Mouse (Mus musculus) right cerebral cortex, adult 2 months (tissue): ENCODE measurements around the gene Spem2.
"Not testable (repeated sequence)": the region's sequence is repeated elsewhere in the genome, so short reads cannot be mapped to it uniquely, and the experiment has no call there.

Source experiments
- DNase-seq, 2 experiments: peaks; one replicate each; pipeline ENCODE4 v3.0.0; 2021 to 2022; ENCODE audit warnings: low spot score in 2 of 2

Spem2 gene

DNA sequence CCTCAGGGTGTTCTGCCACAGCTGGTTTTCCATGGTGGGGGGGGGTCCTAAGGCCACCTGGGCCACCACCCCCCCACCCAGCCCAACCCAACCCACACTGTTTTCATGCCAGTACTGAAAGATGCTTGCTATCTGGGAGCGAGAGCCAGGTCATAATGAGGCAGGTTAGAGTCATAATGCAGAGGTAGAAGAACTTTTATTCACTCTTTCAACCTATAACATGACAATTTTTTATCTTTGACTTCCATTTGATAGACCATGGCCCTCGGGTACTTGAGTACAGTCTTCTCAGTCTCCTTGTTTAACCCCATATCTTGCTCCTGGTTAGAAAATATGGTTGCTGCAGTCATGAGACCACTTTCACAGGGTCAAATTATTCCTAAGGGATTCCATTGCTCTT lies at the start of gene Spem2:
Spem2 (minus strand) TSS at position 101 of the 400 bp plus-strand sequence.
- no peak for DNase-seq

GRCm38 (mm10) chr11:69867335-69867734 lies 49.1 kb upstream of the Spem2 start:
- DNase-seq, result no peak

DNA sequence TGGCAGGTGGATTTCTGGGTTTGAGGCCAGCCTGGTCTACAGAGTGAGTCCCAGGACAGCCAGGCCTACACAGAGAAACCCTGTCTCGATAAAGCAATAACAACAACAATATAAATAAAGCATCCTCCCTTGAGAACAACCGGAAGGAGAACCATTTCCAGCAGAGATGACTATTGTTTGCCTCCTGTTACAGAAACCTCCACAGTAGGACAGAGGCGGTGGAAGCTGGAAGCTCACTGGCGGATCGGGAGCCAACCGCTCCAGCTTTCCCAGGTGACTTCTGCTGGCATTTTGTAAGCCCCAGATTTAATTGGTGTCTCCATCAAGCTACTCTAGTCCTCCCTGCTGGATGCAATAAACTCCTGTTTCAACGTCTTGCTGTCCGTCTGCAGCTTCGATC lies 47.3 kb upstream of the Spem2 start:
- DNase-seq, result no peak

GRCm38 (mm10) chr11:69864138-69864860 lies 46.0 kb upstream of the Spem2 start:
- DNase-seq, result no peak

DNA sequence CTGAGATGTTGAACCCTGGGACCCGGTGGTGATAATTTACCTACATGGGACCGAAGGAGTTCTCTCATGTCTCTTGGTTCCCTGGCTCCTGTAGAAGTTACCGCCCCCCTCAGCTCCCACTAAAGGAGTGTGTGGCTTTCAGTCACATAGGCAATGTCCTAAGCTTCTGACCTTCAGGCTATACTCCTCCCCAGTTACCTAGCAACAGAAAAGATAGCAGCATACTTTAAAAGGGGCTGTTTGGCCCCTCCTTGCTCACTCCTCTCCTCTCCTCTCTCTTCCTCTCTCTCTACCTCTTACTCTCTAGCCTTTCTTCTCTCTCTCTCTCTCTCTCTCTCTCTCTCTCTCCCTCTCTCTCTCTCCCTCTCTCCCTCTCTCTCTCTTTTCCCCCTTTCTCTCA lies 45.5 kb upstream of the Spem2 start:
- DNase-seq, result not testable (repeated sequence)

DNA sequence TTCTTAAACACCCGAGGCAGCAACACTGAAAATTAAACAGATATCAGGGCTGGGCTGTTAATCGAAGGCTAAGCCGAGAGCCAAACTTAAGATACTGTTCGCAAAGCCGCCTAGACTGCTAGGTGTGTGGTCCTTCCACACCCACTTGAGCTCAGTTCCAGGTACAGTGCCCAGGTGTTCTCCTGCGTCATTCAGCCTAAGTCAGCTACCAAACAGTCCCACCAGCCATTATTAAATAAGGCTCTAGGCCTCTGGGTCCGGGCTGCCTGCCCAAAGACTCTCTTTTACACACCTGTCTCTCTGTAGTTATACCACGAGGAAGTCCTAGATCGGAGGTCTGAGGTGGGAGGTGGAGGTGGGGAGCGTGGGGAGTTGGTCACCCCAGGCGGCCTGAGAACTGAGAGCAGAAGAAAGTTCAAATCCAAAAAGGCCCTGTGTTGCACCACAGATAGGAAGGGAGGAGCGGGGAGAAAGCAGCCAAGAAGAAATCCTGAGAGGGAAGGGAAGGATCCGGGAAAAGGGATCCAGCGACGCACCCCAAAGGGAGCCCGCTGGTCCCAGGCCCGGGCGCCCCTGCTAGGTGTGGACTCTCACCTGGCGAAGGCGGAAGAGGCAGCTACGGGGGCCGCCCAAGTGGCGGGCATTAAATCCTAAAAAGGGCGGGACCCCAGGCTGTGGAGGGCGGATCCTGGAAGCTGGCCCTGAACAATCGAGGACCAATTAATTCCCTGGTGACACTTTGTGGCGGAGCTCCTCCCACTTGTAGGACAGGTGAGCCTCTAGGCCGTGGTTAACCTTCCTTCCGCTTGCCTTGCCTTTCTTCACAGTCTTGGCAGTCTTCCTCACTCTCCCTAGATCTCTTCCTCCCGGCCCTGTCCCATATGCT lies 40.1 kb upstream of the Spem2 start, which contains the start of gene Tnk1:
Tnk1 (minus strand) TSS at position 618 of the 886 bp plus-strand sequence.
- DNase-seq, result no peak

GRCm38 (mm10) chr11:69855347-69855746 lies 37.1 kb upstream of the Spem2 start:
- no peak for DNase-seq

DNA sequence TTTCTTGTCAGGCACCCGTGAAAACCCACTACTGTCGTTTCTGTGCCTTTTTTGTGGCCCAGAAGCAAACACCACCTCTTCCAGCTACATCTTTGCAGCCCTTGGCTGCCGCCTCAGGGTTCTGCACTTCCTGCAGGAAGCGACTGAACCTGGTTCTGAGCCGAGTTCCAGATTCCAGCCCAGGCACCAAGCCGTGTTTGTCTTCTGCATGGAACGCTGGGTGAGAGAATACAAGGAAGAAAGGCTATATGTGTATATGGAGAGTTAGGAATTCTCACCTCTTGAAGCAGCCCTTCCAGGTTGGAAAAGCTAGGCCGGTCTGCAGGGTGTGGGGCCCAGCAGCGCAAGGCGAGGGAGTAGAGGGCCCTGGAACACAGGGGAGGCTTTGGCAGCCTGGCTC lies 36.4 kb upstream of the Spem2 start:
- no peak for DNase-seq

DNA sequence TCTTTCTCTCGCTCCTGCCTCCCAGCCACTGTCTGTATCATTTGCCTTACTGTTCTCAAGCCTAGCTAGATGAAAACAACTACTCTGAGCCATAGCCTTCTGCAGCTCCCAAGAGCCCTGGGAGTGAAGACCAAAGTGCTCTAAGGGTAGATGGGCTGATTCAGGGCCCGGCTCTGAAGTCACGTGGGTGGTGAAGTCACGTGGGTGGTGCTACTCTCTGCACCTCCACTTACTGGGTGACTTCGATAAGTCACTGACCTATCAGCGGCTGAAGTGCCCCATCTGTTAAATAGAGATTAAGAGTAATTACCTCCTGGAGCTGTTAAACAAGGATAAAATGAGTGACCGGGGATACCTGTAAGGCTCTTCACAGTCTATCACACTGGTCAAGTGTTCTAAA lies 35.7 kb upstream of the Spem2 start:
- DNase-seq, result no peak

DNA sequence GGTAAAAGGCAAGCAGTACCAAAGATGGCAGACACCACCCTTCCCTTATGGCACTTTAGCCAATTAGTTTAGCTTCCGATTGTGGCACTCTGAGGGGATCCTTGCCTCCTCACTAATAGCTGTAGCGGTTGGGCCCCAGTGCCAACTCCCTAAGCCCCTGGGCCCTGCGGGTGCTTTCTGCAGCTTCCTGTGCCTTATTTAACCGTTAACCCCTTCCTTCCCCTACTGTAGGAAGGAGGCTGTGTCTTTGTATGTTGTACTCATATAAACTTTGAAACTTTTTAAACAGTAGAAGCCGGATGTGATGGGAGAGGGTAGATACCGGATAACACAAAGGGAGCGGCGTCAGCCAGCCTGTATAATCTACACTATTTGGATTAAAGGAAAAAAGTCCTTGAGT lies 32.5 kb upstream of the Spem2 start:
- DNase-seq, result no peak

DNA sequence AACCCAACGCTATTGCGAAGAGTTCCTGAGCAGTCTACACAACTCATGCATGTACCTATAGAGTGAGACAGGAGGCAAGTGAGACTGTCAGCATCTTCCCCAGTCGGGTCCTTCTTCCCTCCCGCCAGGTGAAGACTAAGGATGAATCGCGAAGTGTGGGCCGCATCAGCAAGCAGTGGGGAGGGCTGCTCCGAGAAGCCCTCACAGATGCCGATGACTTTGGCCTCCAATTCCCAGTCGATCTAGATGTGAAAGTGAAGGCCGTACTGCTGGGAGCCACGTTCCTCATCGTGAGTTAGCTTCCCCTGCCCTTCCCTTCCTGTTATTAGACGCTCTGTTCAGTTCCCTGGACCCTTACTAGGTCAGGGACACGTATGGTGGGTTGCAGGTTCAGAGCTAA lies 31.6 kb upstream of the Spem2 start:
- no peak for DNase-seq

DNA sequence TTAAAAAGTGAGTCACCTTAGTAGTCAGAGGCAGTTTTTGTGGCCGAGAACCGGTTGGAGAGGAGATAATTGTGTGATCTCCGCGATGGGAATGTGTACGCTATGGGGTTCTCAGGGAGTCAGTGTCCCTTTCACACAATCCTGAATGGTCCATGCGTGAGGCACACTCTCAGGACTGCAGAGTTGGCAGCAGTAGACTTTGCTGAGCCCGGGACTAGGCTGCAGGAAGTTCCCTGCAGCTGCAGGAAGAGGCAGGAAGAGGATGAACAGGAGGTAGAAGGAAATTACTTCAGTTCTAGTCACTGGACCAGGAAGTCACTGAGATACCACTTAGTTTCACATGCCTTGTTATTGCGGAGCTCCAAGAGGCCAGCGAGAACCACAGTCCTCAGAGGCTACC lies 30.9 kb upstream of the Spem2 start:
- no peak for DNase-seq

- DNase-seq, result no peak
Observed at GRCm38 (mm10) chr11:69848021-69848420, 29.8 kb upstream of the Spem2 start.

- no peak for DNase-seq
Observed at GRCm38 (mm10) chr11:69846738-69847688, 28.7 kb upstream of the Spem2 start.

DNA sequence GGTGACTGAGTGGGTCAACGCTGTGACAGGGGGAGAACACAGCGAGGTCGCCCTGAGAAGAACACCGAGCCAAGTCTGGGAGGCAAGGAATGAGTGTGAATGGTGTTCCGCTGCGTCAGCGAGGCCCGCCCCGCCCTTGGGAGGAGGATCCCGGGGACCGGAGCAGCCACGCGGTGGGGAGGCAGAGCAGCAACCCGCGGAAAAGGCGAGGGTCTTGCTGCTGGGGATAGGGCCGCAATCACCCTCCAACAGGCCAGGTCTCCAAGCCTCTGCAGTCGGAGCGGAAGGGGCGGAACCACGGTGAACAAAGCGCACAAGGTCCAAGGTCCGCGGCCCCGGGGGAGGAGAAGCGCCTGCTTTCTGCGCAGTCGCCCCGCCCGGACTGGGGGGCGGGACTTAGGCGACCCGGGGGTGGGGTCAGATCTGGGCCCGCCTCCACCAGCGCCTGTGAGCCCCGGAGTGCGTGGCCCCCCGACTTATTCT lies 28.0 kb upstream of the Spem2 start, which contains the start of gene Plscr3:
Plscr3 (plus strand) TSS at position 179 of the 483 bp plus-strand sequence.
- peak; percentile 80 to 90 for DNase-seq

DNA sequence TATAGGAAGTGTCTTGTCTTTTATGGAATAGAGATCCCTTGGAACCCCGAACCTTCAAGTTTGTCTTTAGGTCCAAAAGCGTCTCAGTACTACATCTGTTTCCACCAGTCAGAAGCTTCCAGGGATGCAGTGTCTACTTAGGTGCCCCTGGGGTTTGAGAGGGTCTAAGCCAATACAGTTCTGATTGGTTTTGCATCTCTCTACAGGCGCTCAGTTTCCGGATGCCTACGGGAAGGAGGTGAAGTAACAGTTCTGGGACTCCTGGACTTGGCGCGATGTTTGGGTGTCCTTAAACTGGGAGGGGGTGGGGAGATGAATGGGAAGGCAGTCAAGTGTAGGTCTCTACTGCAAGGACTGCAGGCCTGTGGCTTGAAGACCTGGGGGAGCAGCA lies 20.4 kb upstream of the Spem2 start:
- DNase-seq, result no peak

DNA sequence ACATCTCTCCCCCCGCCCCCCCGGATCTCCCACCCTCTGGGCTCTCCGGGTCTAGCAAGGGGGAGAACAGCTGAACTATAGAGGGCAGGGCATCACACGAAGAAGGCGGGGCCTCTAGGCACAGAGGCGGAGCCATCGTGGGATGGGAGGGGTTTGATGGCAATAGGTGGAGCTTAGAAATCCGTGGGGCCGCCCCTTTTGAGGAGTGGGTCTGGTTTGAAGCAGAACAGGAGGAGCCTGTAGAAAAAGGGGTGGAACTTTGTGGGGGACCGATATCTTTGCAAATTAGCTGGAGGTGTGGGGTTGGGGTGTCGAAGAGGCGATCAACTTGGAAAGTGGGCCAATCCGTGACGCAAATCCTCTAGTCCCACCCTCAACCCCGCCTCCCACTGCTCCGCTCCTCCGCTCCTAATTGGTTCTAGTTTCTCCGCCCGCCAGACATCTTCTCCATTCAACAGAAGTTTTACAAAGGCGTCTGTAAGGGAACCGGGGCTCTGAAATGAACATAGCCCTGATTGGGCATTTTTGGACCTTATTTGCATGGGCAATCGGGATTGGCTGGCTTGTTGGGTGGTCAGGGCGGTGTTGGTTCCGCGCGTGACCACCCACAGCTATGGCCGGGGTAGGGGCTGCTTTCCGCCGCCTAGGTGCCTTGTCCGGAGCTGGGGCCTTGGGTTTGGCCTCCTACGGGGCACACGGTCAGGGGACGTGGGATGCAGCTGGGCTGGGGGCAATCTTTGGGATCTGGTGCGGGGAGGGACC lies 19.9 kb upstream of the Spem2 start, which contains the start of gene Tmem256:
Tmem256 (plus strand) TSS at position 563 of the 762 bp plus-strand sequence.
- peak; percentile 96 to 97 for DNase-seq

DNA sequence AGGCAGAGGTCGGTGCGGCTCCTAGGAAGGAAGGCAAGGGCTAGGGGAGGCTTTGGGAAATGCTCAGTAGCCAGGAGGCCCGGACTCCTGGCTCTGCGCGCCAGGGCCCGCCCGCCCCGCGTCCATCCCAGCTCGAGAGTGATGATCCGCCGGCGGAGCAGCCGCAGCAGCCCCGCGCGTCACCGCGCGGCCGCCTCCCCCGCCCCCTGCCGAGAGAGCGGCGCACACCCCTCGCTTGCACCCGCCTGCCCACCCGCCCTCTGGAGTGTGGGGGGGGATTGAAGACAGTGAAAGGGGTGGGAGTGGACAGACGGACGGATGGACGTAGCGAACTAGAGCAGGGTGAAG lies 19.3 kb upstream of the Spem2 start, which contains the start of gene Nlgn2:
Nlgn2 (minus strand) TSS at position 181 of the 348 bp plus-strand sequence.
- DNase-seq, result no peak

DNA sequence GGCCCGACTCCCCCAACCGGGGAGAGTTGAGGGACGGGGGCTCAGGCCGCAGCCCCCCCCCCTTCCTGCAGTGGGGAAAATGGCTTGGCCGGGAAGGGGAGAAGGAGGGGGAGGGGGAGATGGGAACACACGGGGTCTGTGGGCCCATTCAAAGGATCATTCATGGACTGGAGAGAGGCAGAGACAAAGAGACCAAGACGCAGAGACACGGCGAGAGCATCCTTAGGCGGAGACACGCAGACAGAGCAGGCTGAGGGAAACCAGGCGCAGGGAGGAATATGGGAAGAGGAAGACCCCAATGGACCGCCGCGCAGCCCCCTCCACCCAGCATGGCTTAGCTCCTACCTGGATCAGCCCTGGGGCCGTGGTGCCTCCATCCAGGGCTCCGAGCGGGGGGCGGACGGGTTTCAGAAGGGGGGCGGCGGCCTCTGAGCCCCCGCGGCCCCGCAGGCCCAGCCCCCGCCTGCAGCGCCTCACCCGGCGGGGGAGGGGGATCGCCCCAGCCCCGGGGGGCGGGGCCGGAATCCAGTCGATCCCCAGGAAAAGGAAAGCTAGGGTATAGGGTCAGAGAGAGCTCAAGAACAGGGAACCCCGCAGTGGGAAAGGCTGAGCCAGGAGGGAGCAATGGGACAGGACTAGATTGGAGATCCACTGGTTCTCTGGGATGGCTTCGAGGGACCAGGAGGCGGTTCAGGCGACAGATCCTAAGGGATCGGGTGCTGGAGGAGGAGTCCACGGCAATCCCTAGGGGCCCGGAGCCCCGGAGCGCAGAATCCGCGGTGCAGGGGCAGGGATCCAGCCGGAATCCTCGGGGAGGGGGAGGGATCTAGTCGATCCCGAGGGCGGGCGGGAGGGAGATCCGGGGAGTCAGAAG lies 18.7 kb upstream of the Spem2 start:
- peak; percentile 48 to 60 for DNase-seq

GRCm38 (mm10) chr11:69835966-69836335 lies 17.7 kb upstream of the Spem2 start:
- DNase-seq, result no peak
